Mouse (Mus musculus): ENCODE measurements at regions not wholly inside any gene's neighbourhood (a gene's known extent, or its start where the extent isn't known, plus 50 kb on each side); places are given as distances from the start of the nearest gene placed in this dataset.

DNA sequence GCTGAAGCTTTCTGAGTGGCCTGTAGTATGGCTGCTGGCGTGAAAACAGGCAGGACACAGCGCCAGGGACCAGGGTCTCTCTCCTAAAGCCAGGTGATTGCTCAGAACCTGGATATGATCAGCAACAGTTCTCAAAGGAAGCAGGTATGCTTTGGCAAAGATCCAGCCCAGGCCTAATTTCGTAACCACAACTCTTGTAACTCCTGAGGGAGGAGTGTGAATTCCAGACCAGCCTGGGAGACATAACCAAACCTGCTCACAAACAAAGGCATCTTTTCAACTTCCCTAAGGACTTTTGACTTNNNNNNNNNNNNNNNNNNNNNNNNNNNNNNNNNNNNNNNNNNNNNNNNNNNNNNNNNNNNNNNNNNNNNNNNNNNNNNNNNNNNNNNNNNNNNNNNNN is 510.9 kb upstream of the Kdm8 start:
- Histone ChIP-seq H3K27ac (ENCODE audit: low read depth, low read length) (no peak overlapping the region), H3K4me3 (ENCODE audit: low read depth, low read length) (no peak overlapping the region), H3K27me3 (ENCODE audit: insufficient read depth, low read length) (no peaks in the 10 kb centered on the region), H3K9me3 (ENCODE audit: low read length) (no peaks in the 10 kb centered on the region), H3K36me3 (ENCODE audit: insufficient read depth) (no peaks in the 10 kb centered on the region), H3K9ac (no peak overlapping the region), H3K4me1 (ENCODE audit: insufficient read depth) (0 out of 2 replicates have a peak, but pooled peaks cover 7% of the 10 kb centered on the region), H3K4me2 (ENCODE audit: low read depth) (no peak overlapping the region)
- TF ChIP-seq CTCF (IDR thresholded peaks at IDR 0.05; ENCODE audit: low read depth), result no peak
- 89% methylated on average over 3 of the region's 3 CpGs for WGBS
- ATAC-seq (no peak), DNase-seq (no peak)

DNA sequence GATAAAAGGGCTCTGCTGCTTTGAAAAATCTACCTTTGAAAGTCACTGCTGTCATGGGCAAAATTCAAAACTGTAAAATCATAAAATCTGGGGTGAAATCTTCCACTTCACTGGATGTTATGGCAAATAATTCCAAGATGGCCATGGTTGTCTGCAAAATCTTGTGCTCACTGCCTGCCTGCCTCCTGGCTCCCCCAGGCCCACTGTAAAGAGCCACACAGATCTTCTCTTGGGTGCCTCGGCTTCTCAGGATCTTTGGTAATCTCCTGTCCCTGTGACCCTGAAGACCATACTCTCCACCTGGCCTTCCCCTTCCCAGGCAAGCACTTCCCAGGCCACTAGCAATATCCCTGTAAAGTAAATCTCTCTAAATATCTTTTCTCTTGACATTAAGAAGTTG is 505.1 kb upstream of the Kdm8 start:
- 0 out of 2 replicates have a peak, but pooled peaks cover 7% of the 10 kb centered on the region for H3K4me1 ChIP-seq (ENCODE audit: insufficient read depth)
- ATAC-seq (no peak), DNase-seq (no peak)
- H3K9me3 ChIP-seq (ENCODE audit: low read length), result no peaks in the 10 kb centered on the region
- no peaks in the 10 kb centered on the region for H3K27me3 ChIP-seq (ENCODE audit: insufficient read depth, low read length)
- TF ChIP-seq CTCF (IDR thresholded peaks at IDR 0.05; ENCODE audit: low read depth), result no peak
- no peaks in the 10 kb centered on the region for H3K36me3 ChIP-seq (ENCODE audit: insufficient read depth)
- no peak overlapping the region for H3K4me2 ChIP-seq (ENCODE audit: low read depth)
- H3K9ac ChIP-seq, result no peak overlapping the region
- no peak overlapping the region for H3K4me3 ChIP-seq (ENCODE audit: low read depth, low read length)
- 90% methylated on average over 1 of the region's 1 CpGs for WGBS
- H3K27ac ChIP-seq (ENCODE audit: low read depth, low read length), result no peak overlapping the region

DNA sequence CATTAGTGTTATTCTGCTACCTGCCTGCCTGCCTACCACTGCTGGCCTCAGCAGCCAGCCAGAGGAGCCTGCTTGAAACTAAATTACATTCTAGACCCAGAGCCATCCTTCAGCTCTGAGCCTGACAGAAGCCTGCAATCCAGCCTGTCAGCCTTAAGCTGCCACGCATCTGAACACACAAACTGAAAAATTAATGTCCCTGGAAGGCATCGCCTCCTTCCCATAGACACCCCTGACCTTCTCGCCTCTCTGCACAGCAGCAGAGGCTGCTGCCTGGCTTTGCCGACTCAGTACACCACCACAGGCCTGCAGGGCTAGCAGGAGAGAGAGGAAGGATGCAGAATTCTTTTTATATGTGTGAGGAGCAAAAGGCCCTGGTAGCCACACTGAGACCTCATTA is 502.9 kb upstream of the Kdm8 start:
- no peak overlapping the region for H3K9ac ChIP-seq
- no peaks in the 10 kb centered on the region for H3K36me3 ChIP-seq (ENCODE audit: insufficient read depth)
- no peak for TF ChIP-seq CTCF (IDR thresholded peaks at IDR 0.05; ENCODE audit: low read depth)
- H3K9me3 ChIP-seq (ENCODE audit: low read length), result no peaks in the 10 kb centered on the region
- no peak overlapping the region for H3K27ac ChIP-seq (ENCODE audit: low read depth, low read length)
- H3K27me3 ChIP-seq (ENCODE audit: insufficient read depth, low read length), result no peaks in the 10 kb centered on the region
- no peak for ATAC-seq
- no peak for DNase-seq
- no peak overlapping the region for H3K4me2 ChIP-seq (ENCODE audit: low read depth)
- 84% methylated on average over 4 of the region's 4 CpGs for WGBS
- H3K4me1 ChIP-seq (ENCODE audit: insufficient read depth), result no peaks in the 10 kb centered on the region
- H3K4me3 ChIP-seq (ENCODE audit: low read depth, low read length), result no peak overlapping the region

DNA sequence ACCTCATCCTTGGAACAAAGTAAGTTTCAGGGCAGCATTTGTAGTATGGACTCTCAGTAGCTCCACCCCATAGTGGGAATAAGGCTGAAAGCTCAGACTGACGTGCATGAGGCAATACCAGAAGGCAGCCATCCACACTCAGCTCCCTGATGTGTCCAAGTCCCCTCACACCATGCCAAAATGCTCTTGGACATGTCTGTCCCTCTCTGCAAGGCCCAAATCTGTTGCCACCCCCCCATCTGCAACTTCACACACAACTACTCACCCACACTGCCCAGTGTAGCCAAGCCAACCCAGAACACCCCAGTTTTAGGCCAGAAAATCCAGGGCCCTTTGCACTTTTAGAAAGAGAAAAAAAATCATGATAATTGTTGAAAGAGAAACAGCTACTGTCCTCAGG is 498.1 kb upstream of the Kdm8 start:
- no peak for ATAC-seq
- Histone ChIP-seq H3K4me2 (ENCODE audit: low read depth) (no peak overlapping the region), H3K4me3 (ENCODE audit: low read depth, low read length) (no peak overlapping the region), H3K27me3 (ENCODE audit: insufficient read depth, low read length) (no peaks in the 10 kb centered on the region), H3K36me3 (ENCODE audit: insufficient read depth) (no peaks in the 10 kb centered on the region), H3K27ac (ENCODE audit: low read depth, low read length) (no peak overlapping the region), H3K4me1 (ENCODE audit: insufficient read depth) (no peaks in the 10 kb centered on the region), H3K9me3 (ENCODE audit: low read length) (no peaks in the 10 kb centered on the region), H3K9ac (no peak overlapping the region)
- 63% methylated on average over 1 of the region's 1 CpGs for WGBS
- DNase-seq, result no peak
- TF ChIP-seq CTCF (IDR thresholded peaks at IDR 0.05; ENCODE audit: low read depth), result no peak

DNA sequence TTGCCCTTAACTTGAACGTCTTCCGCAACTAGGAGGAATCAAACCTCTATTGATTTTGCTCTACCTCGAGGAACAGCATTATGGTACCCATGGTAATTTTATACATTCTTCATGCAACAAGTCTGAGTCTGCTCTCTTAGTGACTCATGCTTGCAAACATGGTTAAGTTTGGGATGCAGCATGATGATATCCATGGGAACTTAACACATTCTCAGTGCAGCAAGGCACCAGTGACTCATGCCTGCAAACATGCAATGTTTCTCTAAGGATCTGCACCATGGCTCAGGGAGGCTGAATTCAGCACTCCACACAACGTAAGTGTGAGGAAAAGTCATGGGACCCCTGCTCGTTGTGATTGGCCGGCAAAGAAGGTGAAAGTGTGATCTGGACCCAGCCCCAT is 487.1 kb upstream of the Kdm8 start:
- H3K27me3 ChIP-seq (ENCODE audit: insufficient read depth, low read length), result no peaks in the 10 kb centered on the region
- H3K4me3 ChIP-seq (ENCODE audit: low read depth, low read length), result no peak overlapping the region
- no peaks in the 10 kb centered on the region for H3K9me3 ChIP-seq (ENCODE audit: low read length)
- no peaks in the 10 kb centered on the region for H3K36me3 ChIP-seq (ENCODE audit: insufficient read depth)
- DNase-seq (no peak), ATAC-seq (no peak)
- 88% methylated on average over 6 of the region's 6 CpGs for WGBS
- H3K27ac ChIP-seq (ENCODE audit: low read depth, low read length), result no peak overlapping the region
- H3K4me2 ChIP-seq (ENCODE audit: low read depth), result no peak overlapping the region
- H3K4me1 ChIP-seq (ENCODE audit: insufficient read depth), result no peaks in the 10 kb centered on the region
- TF ChIP-seq CTCF (IDR thresholded peaks at IDR 0.05; ENCODE audit: low read depth), result no peak
- H3K9ac ChIP-seq, result no peak overlapping the region

DNA sequence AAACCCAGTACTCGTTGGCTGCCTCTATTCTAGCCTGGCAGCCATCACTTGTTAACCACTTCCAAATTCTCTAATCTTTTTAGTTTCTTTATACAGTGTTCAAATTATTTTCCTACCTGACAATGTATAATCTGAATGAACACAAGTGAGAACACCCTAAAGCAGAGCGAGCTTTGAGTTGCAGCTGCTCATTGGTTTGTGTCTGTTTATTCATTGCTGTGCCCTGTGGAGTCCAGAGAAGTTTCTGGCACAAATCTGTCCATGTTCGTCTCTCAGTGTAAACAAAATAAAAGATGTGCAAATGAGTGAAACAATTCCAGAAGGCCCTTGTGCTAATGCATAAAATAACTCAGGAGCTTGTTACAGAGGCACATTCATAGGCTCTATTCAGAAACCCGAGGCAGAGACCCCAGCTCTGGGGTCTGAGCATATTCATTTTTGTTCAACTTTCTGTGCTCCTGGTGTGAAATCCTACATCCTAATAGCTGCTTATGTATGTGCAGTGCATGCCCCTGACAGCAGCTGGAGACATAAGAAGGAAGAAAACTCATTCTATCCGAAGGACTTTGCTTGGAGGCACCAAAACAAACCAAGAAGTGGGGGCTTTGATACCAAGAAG is 469.5 kb upstream of the Kdm8 start:
- 21% methylated on average over 5 of the region's 5 CpGs for WGBS
- no peak for ATAC-seq

DNA sequence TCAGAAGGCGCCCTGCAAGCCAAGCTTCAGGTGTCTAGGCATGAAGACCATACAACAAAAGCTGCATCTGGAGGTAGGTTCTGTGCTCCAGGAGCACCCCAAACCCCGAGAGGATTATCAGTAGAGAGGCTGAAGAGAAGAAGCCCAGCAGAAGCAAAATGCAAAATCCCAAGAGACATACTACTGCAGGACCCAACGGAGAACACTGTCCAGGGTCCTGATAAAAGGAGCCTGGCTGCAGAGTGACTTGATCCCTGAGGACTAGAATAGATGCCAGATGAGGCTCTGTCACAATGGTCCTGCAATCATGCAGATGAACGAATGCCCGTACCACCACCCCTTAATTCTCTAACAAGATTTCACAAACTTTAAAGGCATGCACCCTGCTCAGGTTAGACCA is 455.0 kb upstream of the Kdm8 start:
- H3K4me3 ChIP-seq (ENCODE audit: low read depth, low read length), result no peak overlapping the region
- H3K36me3 ChIP-seq (ENCODE audit: insufficient read depth), result no peaks in the 10 kb centered on the region
- WGBS, result 68% methylated on average over 5 of the region's 5 CpGs
- ATAC-seq (no peak), DNase-seq (no peak)
- H3K4me2 ChIP-seq (ENCODE audit: low read depth), result no peak overlapping the region
- H3K27me3 ChIP-seq (ENCODE audit: insufficient read depth, low read length), result no peaks in the 10 kb centered on the region
- TF ChIP-seq CTCF (IDR thresholded peaks at IDR 0.05; ENCODE audit: low read depth), result no peak
- H3K9me3 ChIP-seq (ENCODE audit: low read length), result no peaks in the 10 kb centered on the region
- no peak overlapping the region for H3K27ac ChIP-seq (ENCODE audit: low read depth, low read length)
- peaks cover 3% of the 10 kb centered on the region; the same call in 1 of the 2 replicates for H3K4me1 ChIP-seq (ENCODE audit: insufficient read depth)
- H3K9ac ChIP-seq, result no peak overlapping the region

More for the DNA sequence above, 469.5 kb upstream of the Kdm8 start:
- H3K4me3 ChIP-seq (ENCODE audit: low read depth, low read length), result no peak overlapping the region
- DNase-seq, result no peak
- no peaks in the 10 kb centered on the region for H3K4me1 ChIP-seq (ENCODE audit: insufficient read depth)
- no peak overlapping the region for H3K9ac ChIP-seq
- no peaks in the 10 kb centered on the region for H3K36me3 ChIP-seq (ENCODE audit: insufficient read depth)
- H3K4me2 ChIP-seq (ENCODE audit: low read depth), result no peak overlapping the region
- TF ChIP-seq CTCF (IDR thresholded peaks at IDR 0.05; ENCODE audit: low read depth), result no peak
- no peaks in the 10 kb centered on the region for H3K27me3 ChIP-seq (ENCODE audit: insufficient read depth, low read length)
- no peaks in the 10 kb centered on the region for H3K9me3 ChIP-seq (ENCODE audit: low read length)
- H3K27ac ChIP-seq (ENCODE audit: low read depth, low read length), result no peak overlapping the region

Data from forebrain, postnatal 0 days (tissue).